Mouse (Mus musculus) midbrain, embryonic 14.5 days (tissue): ENCODE data around the gene Tmem28. TPM values are rescaled to one million over a fixed set of nuclear protein-coding genes. Genes with fewer than 3 reads are reported as not detected.

Experiments used
- ATAC-seq: fragments of 200-750 bp; cut with Nextera tagmentation; 2 replicates; pipeline ENCODE4 v1.8.0; 2017; ENCODE audit warnings: moderate number of reproducible peaks, moderate library complexity; ENCODE audit not compliant: low FRiP score, low TSS enrichment
- DNase-seq: peaks from one replicate; pipeline ENCODE4 v3.0.0-alpha.2; 2015
- H3K27ac ChIP-seq: fragments of 300-500 bp; sonication (generic); replicated peaks from 2 replicates; pipeline ENCODE4 v1.5.1; 2014; ENCODE audit warnings: mild to moderate bottlenecking, low read depth, low read length, moderate library complexity
- H3K27me3 ChIP-seq: fragments of 300-500 bp; sonication (generic); 2 replicates; pipeline ENCODE4 v1.6.1; 2014; ENCODE audit warnings: low read length, control low read depth, mixed read lengths; ENCODE audit not compliant: control insufficient read depth, insufficient read depth
- H3K36me3 ChIP-seq: fragments of 300-500 bp; sonication (generic); 2 replicates; pipeline ENCODE4 v1.6.1; 2014; ENCODE audit warnings: low read length, control low read depth; ENCODE audit not compliant: control insufficient read depth, insufficient read depth
- H3K4me1 ChIP-seq: fragments of 300-500 bp; sonication (generic); 2 replicates; pipeline ENCODE4 v1.6.1; 2014; ENCODE audit warnings: mild to moderate bottlenecking, antibody characterized with exemption, low read length, control low read depth; ENCODE audit not compliant: control insufficient read depth, insufficient read depth
- H3K4me2 ChIP-seq: fragments of 300-500 bp; sonication (generic); 2 replicates; pipeline ENCODE4 v1.6.1; 2014; ENCODE audit warnings: mild to moderate bottlenecking, low read length, moderate library complexity
- H3K4me3 ChIP-seq: fragments of 300-500 bp; sonication (generic); replicated peaks from 2 replicates; pipeline ENCODE4 v1.5.1; 2014; ENCODE audit warnings: low read depth, low read length
- H3K9ac ChIP-seq: fragments of 300-500 bp; sonication (generic); replicated peaks from 2 replicates; pipeline ENCODE4 v1.6.1; 2014; ENCODE audit warnings: mild to moderate bottlenecking, low read length, moderate library complexity
- H3K9me3 ChIP-seq: fragments of 300-500 bp; sonication (generic); 2 replicates; pipeline ENCODE4 v1.6.1; 2016; ENCODE audit warnings: low read length, control low read depth, mixed read lengths; ENCODE audit not compliant: control insufficient read depth
- WGBS: fragments of 180-500 bp; shearing (Covaris S2); extraction: QIAGEN DNeasy Blood & Tissue Kit; methylation state at CpG from one replicate; pipeline ENCODE4 v1.1.7; 2014; 5-methylcytosine and 5-hydroxymethylcytosine counted together
- polyA plus RNA-seq: library from polyadenylated mRNA; unstranded; fragments of >200 nt; fragmentation: Nextera tagmentation; extraction: Ambion mirVana; gene quantifications from 2 replicates; pipeline ENCODE4 v1.2.1, GENCODE M21; 2014

Gene Tmem28
- 2.2 and 2.3 TPM in 2 replicates for polyA plus RNA-seq

DNA sequence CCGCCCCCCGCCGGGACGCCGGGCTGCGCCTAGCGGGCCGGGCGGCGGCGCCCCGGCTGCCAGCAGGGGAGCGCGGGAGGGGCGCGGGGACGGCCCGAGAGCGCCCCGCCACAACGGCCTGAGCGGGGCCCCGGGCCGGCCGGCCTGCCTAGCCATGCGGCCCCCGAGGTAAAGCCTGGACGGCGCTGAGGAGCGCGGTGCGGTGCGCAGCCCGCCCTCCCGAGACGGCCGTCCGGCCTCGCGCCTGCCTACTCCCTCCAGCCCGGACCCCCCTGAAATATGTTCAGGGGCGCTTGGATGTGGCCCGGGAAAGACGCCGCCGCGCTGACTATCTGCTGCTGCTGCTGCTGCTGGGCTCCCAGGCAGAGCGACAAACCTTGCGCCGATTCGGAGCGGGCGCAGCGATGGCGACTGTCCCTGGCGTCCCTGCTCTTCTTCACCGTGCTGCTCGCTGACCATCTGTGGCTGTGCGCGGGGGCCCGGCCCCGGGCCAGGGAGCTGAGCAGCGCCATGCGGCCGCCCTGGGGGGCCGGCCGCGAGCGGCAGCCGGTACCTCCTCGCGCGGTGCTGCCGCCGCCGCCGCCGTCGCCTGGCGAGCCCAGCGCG is at the start of gene Tmem28:
Gene Tmem28 (plus strand): TSS at position 232 of the 606 bp plus-strand sequence.
- H3K27ac ChIP-seq, result peak within 1 kb of the TSS; percentile 73
- H3K36me3 ChIP-seq, result no peaks in the 10 kb centered on the region
- 20% methylated on average over 49 of the region's 82 CpGs for WGBS
- H3K27me3 ChIP-seq, result no peaks in the 10 kb centered on the region; the same call in 1 of the 2 replicates
- H3K9ac ChIP-seq, result peak within 1 kb of the TSS; percentile 49
- peak within 1 kb of the TSS; percentile 59 for H3K4me3 ChIP-seq
- H3K9me3 ChIP-seq, result no peaks in the 10 kb centered on the region
- H3K4me1 ChIP-seq, result 0 out of 2 replicates have a peak, but pooled peaks cover 4% of the 10 kb centered on the region
- DNase-seq (peak; percentile 41), ATAC-seq (peak; percentile 41)
- peak within 1 kb of the TSS; percentile 66 for H3K4me2 ChIP-seq

DNA sequence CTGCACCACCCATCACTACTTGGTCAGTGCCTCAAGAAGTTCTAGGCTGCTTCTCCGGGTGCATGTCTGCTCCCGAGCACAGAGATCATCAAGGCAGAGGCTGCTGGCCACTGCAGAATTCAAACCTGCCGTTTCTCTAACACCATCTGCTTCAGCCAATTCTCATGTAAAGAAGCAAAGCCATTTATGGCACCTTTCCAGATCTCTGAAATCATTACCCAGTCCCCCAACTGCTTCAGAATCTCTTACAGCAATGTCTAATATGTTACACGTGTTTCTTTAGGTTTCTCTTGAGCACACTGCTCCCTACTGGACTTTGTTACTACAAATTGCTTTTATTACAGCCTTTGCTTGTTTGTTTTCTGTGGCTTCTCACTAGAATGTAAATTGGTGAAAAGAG is 40.5 kb upstream of the Tmem28 start:
- H3K4me2 ChIP-seq, result no peak overlapping the region
- no peak overlapping the region for H3K4me3 ChIP-seq
- no peak for ATAC-seq
- H3K9ac ChIP-seq, result no peak overlapping the region
- DNase-seq, result peak; percentile 24
- H3K9me3 ChIP-seq, result no peaks in the 10 kb centered on the region
- H3K4me1 ChIP-seq, result no peaks in the 10 kb centered on the region
- no peak overlapping the region for H3K27ac ChIP-seq
- WGBS, result 61% methylated on average over 4 of the region's 4 CpGs
- no peaks in the 10 kb centered on the region for H3K36me3 ChIP-seq
- H3K27me3 ChIP-seq, result no peaks in the 10 kb centered on the region

DNA sequence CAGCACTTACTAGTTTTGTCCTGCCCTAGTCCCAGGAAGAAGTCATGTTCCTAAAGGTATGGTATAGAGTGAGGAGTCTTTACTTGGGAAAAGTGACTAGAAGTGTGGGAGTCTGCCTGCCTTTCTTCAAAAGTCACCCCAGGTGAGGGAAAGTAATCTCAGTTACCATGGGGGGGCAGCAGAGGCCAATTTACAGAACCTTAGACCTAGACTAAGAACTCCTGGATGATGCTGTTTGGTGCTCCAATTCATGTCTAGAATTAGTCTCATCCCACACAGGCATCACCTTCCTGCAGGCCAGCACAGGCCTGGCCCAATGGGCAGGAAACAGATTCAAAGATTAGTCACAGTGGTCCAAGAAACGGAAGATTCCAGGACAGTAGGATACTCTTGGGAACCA is 12.4 kb upstream of the Tmem28 start:
- Histone ChIP-seq H3K27me3 (no peaks in the 10 kb centered on the region), H3K4me2 (no peak overlapping the region), H3K4me3 (no peak overlapping the region), H3K4me1 (no peaks in the 10 kb centered on the region), H3K9me3 (no peaks in the 10 kb centered on the region), H3K36me3 (no peaks in the 10 kb centered on the region), H3K27ac (no peak overlapping the region), H3K9ac (no peak overlapping the region)
- WGBS, result 37% methylated on average over 1 of the region's 1 CpGs
- ATAC-seq (no peak), DNase-seq (peak; percentile 71)

DNA sequence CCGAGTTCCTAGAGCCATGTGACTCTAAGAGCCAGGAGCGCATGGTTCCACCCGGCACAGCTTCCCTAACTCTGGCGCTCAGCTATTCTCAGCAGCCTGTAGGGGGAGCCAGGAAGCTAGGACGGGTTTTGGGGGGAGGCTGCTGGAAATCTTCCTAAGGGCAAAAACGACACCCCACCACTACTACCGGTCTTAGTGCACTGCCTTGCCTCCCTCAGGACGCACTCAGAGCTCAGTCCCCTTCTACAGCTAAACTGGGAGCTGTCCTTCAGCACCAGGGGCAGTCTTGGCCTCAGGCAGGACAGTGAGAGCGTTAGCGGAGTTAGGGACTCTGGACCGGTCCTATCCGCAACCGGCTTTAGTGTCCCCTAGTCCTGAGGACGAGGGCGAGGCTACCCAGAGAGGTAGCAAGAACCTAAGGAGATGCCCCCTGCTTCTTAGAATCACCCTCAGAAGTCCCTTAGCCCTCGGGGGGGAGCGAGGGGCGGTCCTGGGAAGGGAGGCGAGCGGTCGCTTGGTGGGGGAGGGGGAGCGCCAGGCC is 1.4 kb upstream of the Tmem28 start:
- DNase-seq, result peak; percentile 84
- Histone ChIP-seq H3K27ac (peak overlapping the region; percentile 73), H3K9me3 (no peaks in the 10 kb centered on the region), H3K4me3 (peak overlapping the region; percentile 59), H3K36me3 (no peaks in the 10 kb centered on the region), H3K4me2 (peak overlapping the region; percentile 66), H3K27me3 (no peaks in the 10 kb centered on the region; the same call in 1 of the 2 replicates), H3K9ac (peak overlapping the region; percentile 49; the same call in 1 of the 2 replicates), H3K4me1 (0 out of 2 replicates have a peak, but pooled peaks cover 4% of the 10 kb centered on the region)
- peak; percentile 59 for ATAC-seq
- 21% methylated on average over 21 of the region's 22 CpGs for WGBS

DNA sequence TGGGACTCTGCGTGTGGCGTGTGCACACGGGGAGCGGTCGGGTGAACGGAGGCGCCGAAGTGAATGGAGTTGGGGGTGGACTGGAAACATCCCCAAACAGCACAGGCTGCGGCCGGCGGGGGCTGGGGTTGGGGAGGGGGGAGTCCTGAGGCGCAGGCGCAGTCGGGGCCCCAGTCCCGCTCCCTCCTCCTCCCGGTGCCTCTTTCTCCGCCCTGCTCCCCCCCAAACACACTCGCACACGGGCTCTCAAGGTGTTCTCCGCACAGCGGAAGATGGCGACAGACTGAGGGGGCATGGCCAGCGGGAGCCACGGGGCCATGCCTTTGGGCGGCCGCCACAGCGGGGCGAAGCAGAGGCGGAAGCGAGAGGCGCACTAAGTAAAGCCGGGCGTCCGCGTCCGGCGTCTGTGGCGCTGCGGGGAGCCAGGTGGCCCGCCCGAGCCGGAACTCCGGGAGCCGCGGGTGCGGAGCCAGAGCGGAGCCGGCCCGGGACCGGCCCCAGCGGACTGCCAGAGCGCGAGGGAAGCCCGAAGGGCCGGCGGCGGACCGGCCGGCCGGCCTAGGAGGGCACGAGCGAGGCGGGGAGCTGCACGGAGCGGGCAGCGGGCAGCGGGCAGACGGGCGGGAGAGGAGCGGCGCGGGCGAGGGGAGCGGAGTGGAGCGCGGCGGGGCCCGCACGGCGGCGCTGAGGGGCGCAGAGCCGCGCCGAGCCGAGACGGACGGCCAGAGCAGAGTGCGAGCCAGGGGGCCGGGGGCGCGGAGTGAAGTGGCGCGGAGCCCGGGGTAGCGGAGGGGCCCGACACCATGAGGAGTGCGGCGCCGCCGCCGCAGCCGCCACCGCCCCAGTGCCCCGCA is 658 bp upstream of the Tmem28 start:
- Histone ChIP-seq H3K36me3 (no peaks in the 10 kb centered on the region), H3K4me1 (0 out of 2 replicates have a peak, but pooled peaks cover 4% of the 10 kb centered on the region), H3K4me2 (peak overlapping the region; percentile 66), H3K9ac (peak overlapping the region; percentile 49), H3K4me3 (peak overlapping the region; percentile 59), H3K9me3 (no peaks in the 10 kb centered on the region), H3K27ac (peak overlapping the region; percentile 73), H3K27me3 (no peaks in the 10 kb centered on the region; the same call in 1 of the 2 replicates)
- ATAC-seq, result peak; percentile 85
- WGBS, result 20% methylated on average over 91 of the region's 105 CpGs
- DNase-seq, result peak; percentile 79

DNA sequence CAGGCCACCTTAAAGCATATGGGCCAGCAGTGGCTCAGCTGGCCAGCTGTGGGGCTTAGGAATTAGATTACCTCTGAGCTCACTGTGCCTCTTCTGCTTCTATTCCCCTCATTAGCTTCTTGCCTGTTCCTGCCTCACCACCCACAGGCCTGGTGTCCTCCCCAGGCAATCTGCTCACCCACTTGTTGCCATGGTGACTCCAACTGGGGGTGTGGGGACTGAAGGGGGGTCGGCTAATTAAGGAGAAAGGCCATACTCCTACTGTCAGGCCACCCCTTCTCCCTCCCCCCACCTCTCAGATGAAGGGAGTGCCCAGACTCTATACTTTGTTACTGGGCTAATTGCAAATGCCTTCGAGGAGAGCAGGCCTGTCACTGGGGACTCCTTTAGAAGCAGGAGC is 21.3 kb downstream of the Tmem28 start:
- Histone ChIP-seq H3K27me3 (no peaks in the 10 kb centered on the region), H3K4me2 (no peak overlapping the region), H3K9me3 (no peaks in the 10 kb centered on the region), H3K9ac (no peak overlapping the region), H3K4me1 (no peaks in the 10 kb centered on the region), H3K4me3 (no peak overlapping the region), H3K36me3 (no peaks in the 10 kb centered on the region), H3K27ac (no peak overlapping the region)
- DNase-seq (peak; percentile 2), ATAC-seq (no peak; the same call in 1 of the 2 replicates)
- 13% methylated on average over 2 of the region's 2 CpGs for WGBS

DNA sequence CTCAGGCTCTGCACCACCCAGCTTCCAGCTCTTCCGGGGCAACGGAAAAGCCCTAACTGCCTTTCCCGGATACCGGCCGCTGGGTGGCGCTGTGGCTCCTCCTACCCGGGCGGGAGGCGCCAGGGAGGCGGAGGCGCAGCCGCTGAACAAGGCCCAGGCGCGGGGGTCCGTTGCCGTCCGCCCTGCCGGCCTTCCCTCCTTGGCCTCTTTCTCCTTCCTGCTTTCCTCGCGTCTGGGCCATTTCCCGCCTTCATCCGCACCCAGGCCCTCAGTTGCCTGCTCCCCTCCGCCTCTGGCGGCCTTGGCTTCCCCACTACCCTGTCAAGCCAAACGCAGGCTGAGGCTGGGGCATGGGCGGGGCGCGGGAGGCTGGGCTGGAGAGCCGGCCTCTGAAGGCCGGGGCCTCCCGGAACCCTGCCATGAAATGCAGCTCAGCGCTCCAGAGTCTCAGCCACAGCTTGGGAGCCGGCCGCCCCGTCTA is 32.5 kb downstream of the Tmem28 start:
- Histone ChIP-seq H3K4me2 (peak overlapping the region; percentile 45), H3K4me1 (no peaks in the 10 kb centered on the region), H3K36me3 (no peaks in the 10 kb centered on the region), H3K27me3 (no peaks in the 10 kb centered on the region), H3K9me3 (no peaks in the 10 kb centered on the region), H3K27ac (no peak overlapping the region), H3K4me3 (peak overlapping the region; percentile 26), H3K9ac (no peak overlapping the region; the same call in 1 of the 2 replicates)
- ATAC-seq (peak; percentile 79), DNase-seq (peak; percentile 71)
- WGBS, result 16% methylated on average over 35 of the region's 35 CpGs

DNA sequence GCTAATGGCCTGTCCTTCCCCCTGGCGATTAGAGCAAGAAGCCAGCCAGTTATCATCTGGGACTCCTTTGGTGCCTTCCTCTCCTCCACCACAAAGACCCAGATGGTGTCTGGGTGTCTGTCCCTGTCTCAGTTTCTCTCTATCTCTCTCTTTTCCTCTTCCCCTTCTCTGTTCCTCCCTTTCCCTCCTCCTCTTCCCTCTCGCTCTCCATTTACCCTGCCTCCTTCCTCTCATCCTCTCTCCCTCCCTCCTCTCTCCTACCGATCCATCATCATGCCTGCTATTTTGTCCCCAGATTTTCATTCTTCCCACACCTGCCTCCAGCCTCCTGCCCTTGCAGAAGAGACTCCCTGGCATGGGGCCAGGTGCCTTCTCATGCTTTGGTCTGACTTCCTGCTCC is 33.0 kb downstream of the Tmem28 start:
- no peak overlapping the region for H3K27ac ChIP-seq
- H3K4me1 ChIP-seq, result no peaks in the 10 kb centered on the region
- H3K9ac ChIP-seq, result no peak overlapping the region
- no peaks in the 10 kb centered on the region for H3K9me3 ChIP-seq
- WGBS, result 51% methylated on average over 3 of the region's 3 CpGs
- DNase-seq (no peak), ATAC-seq (no peak; the same call in 1 of the 2 replicates)
- H3K27me3 ChIP-seq, result no peaks in the 10 kb centered on the region
- H3K4me3 ChIP-seq, result no peak overlapping the region
- H3K36me3 ChIP-seq, result no peaks in the 10 kb centered on the region
- H3K4me2 ChIP-seq, result peak overlapping the region; percentile 45
